Mouse (Mus musculus) neural tube, embryonic 12.5 days (tissue): ENCODE results near the gene Itsn1. TPM values are rescaled to one million over a fixed set of nuclear protein-coding genes. Genes with fewer than 3 reads are reported as not detected.
A peak's percentile ranks its signal among the peaks of the same experiment; 100 is the strongest.

Experiments
- ATAC-seq: fragments of 200-750 bp; cut with Nextera tagmentation; 2 replicates; pipeline ENCODE4 v1.8.0; 2017; ENCODE audit warnings: low read depth, mild to moderate bottlenecking, moderate TSS enrichment, moderate library complexity; ENCODE audit not compliant: low FRiP score
- H3K27ac ChIP-seq: fragments of 300-500 bp; sonication (generic); 2 replicates; pipeline ENCODE4 v1.5.1; 2016
- H3K27me3 ChIP-seq: fragments of 300-500 bp; sonication (generic); replicated peaks from 2 replicates; pipeline ENCODE4 v1.6.1; 2016; ENCODE audit warnings: mild to moderate bottlenecking
- H3K36me3 ChIP-seq: fragments of 300-500 bp; sonication (generic); 2 replicates; pipeline ENCODE4 v1.6.1; 2016; ENCODE audit warnings: mild to moderate bottlenecking
- H3K4me1 ChIP-seq: fragments of 300-500 bp; sonication (generic); 2 replicates; pipeline ENCODE4 v1.6.1; 2016
- H3K4me2 ChIP-seq: fragments of 300-500 bp; sonication (generic); replicated peaks from 2 replicates; pipeline ENCODE4 v1.6.1; 2016; ENCODE audit warnings: mild to moderate bottlenecking
- H3K4me3 ChIP-seq: fragments of 300-500 bp; sonication (generic); 2 replicates; pipeline ENCODE4 v1.5.1; 2016
- H3K9ac ChIP-seq: fragments of 300-500 bp; sonication (generic); 2 replicates; pipeline ENCODE4 v1.6.1; 2016; ENCODE audit warnings: mild to moderate bottlenecking
- H3K9me3 ChIP-seq: fragments of 300-500 bp; sonication (generic); 2 replicates; pipeline ENCODE4 v1.6.1; 2016; ENCODE audit warnings: mild to moderate bottlenecking
- WGBS: fragments of 180-500 bp; shearing (Covaris S2); methylation state at CpG from one replicate; pipeline ENCODE4 v1.1.7; 2016; 5-methylcytosine and 5-hydroxymethylcytosine counted together
- polyA plus RNA-seq: library from polyadenylated mRNA; unstranded; fragments of >200 nt; fragmentation: Nextera tagmentation; extraction: Ambion mirVana; gene quantifications from 2 replicates; pipeline ENCODE4 v1.2.1, GENCODE M21; 2016

The Itsn1 gene
- polyA plus RNA-seq, 1 experiment from 2014 or later = 74.4 TPM

- H3K9me3 ChIP-seq = no peaks in the 10 kb centered on the region
- ATAC-seq = peak; percentile 70
- H3K27ac ChIP-seq = no peak overlapping the region
- H3K4me3 ChIP-seq = no peak overlapping the region
- no peaks in the 10 kb centered on the region for H3K27me3 ChIP-seq
- 33% methylated on average over 17 of the region's 17 CpGs for WGBS
- peaks cover 10% of the 10 kb centered on the region; the same call in 1 of the 2 replicates for H3K4me1 ChIP-seq
- H3K36me3 ChIP-seq = peaks cover under 1% of the 10 kb centered on the region
- H3K9ac ChIP-seq = no peak overlapping the region
- peak overlapping the region; percentile 46 for H3K4me2 ChIP-seq
Observed at GRCm38 (mm10) chr16:91917631-91918096, 188.6 kb downstream of the Itsn1 start.

- H3K27ac ChIP-seq = no peak overlapping the region
- no peak overlapping the region for H3K4me3 ChIP-seq
- ATAC-seq = no peak; the same call in 1 of the 2 replicates
- H3K27me3 ChIP-seq = no peaks in the 10 kb centered on the region
- H3K36me3 ChIP-seq = peaks cover 7% of the 10 kb centered on the region
- 73% methylated on average over 4 of the region's 4 CpGs for WGBS
- H3K9ac ChIP-seq = no peak overlapping the region
- no peak overlapping the region for H3K4me2 ChIP-seq
- H3K4me1 ChIP-seq = peaks cover 10% of the 10 kb centered on the region; the same call in 1 of the 2 replicates
- H3K9me3 ChIP-seq = no peaks in the 10 kb centered on the region
Observed at GRCm38 (mm10) chr16:91918461-91918860, 189.4 kb downstream of the Itsn1 start.

- Histone ChIP-seq H3K9me3 (no peaks in the 10 kb centered on the region), H3K4me3 (no peak overlapping the region), H3K27ac (no peak overlapping the region), H3K4me2 (no peak overlapping the region), H3K4me1 (peaks cover 10% of the 10 kb centered on the region; the same call in 1 of the 2 replicates), H3K36me3 (peaks cover 13% of the 10 kb centered on the region), H3K9ac (no peak overlapping the region), H3K27me3 (no peaks in the 10 kb centered on the region)
- WGBS = 52% methylated on average over 6 of the region's 6 CpGs
- ATAC-seq = no peak
Observed at GRCm38 (mm10) chr16:91919056-91919455, 190.0 kb downstream of the Itsn1 start.

- Histone ChIP-seq H3K4me2 (no peak overlapping the region), H3K9ac (no peak overlapping the region), H3K4me3 (no peak overlapping the region), H3K9me3 (no peaks in the 10 kb centered on the region), H3K36me3 (peaks cover 36% of the 10 kb centered on the region), H3K4me1 (peaks cover 10% of the 10 kb centered on the region; the same call in 1 of the 2 replicates), H3K27ac (no peak overlapping the region), H3K27me3 (no peaks in the 10 kb centered on the region)
- ATAC-seq = no peak
- WGBS = 94% methylated on average over 11 of the region's 11 CpGs
Observed at GRCm38 (mm10) chr16:91921340-91921739, 192.3 kb downstream of the Itsn1 start.

GRCm38 (mm10) chr16:91922939-91923338 is 193.9 kb downstream of the Itsn1 start:
- no peak overlapping the region for H3K9ac ChIP-seq
- WGBS = 82% methylated on average over 8 of the region's 8 CpGs
- H3K36me3 ChIP-seq = peaks cover 52% of the 10 kb centered on the region

GRCm38 (mm10) chr16:91924426-91924825 is 195.3 kb downstream of the Itsn1 start:
- Histone ChIP-seq H3K36me3 (peaks cover 65% of the 10 kb centered on the region), H3K4me2 (no peak overlapping the region), H3K9me3 (no peaks in the 10 kb centered on the region), H3K4me3 (no peak overlapping the region), H3K4me1 (no peaks in the 10 kb centered on the region), H3K27me3 (no peaks in the 10 kb centered on the region), H3K27ac (no peak overlapping the region), H3K9ac (no peak overlapping the region)
- no peak for ATAC-seq
- 91% methylated on average over 8 of the region's 8 CpGs for WGBS

More at GRCm38 (mm10) chr16:91922939-91923338, 193.9 kb downstream of the Itsn1 start:
- Histone ChIP-seq H3K4me3 (no peak overlapping the region), H3K27ac (no peak overlapping the region), H3K4me1 (peaks cover 7% of the 10 kb centered on the region; the same call in 1 of the 2 replicates), H3K9me3 (no peaks in the 10 kb centered on the region), H3K27me3 (no peaks in the 10 kb centered on the region), H3K4me2 (no peak overlapping the region)
- no peak for ATAC-seq

- peaks cover 67% of the 10 kb centered on the region for H3K36me3 ChIP-seq
- WGBS = 91% methylated on average over 16 of the region's 16 CpGs
Observed at GRCm38 (mm10) chr16:91927911-91928630, 199.0 kb downstream of the Itsn1 start.

GRCm38 (mm10) chr16:91931078-91932013 is 202.3 kb downstream of the Itsn1 start:
- Histone ChIP-seq H3K9me3 (no peaks in the 10 kb centered on the region), H3K27ac (peak overlapping the region; percentile 69), H3K27me3 (no peaks in the 10 kb centered on the region), H3K4me1 (peaks cover 11% of the 10 kb centered on the region), H3K4me3 (peak overlapping the region; percentile 94), H3K9ac (peak overlapping the region; percentile 95), H3K36me3 (peaks cover 34% of the 10 kb centered on the region), H3K4me2 (peak overlapping the region; percentile 77)
- WGBS = under 1% methylated on average over 53 of the region's 53 CpGs
- ATAC-seq = peak; percentile 93

More at GRCm38 (mm10) chr16:91927911-91928630, 199.0 kb downstream of the Itsn1 start:
- ATAC-seq = no peak
- H3K9me3 ChIP-seq = no peaks in the 10 kb centered on the region
- no peak overlapping the region for H3K4me2 ChIP-seq
- H3K4me1 ChIP-seq = peaks cover 11% of the 10 kb centered on the region
- no peaks in the 10 kb centered on the region for H3K27me3 ChIP-seq
- H3K27ac ChIP-seq = no peak overlapping the region
- no peak overlapping the region for H3K4me3 ChIP-seq
- H3K9ac ChIP-seq = no peak overlapping the region

- no peak overlapping the region for H3K9ac ChIP-seq
Observed at GRCm38 (mm10) chr16:91932082-91932690, 203.1 kb downstream of the Itsn1 start.

GRCm38 (mm10) chr16:91932843-91933518 is 203.9 kb downstream of the Itsn1 start:
- Histone ChIP-seq H3K36me3 (peaks cover 18% of the 10 kb centered on the region), H3K9ac (no peak overlapping the region), H3K27ac (no peak overlapping the region), H3K4me1 (peaks cover 11% of the 10 kb centered on the region), H3K4me3 (no peak overlapping the region), H3K4me2 (no peak overlapping the region), H3K27me3 (no peaks in the 10 kb centered on the region), H3K9me3 (no peaks in the 10 kb centered on the region)
- WGBS = 67% methylated on average over 9 of the region's 10 CpGs
- no peak for ATAC-seq

More at GRCm38 (mm10) chr16:91932082-91932690, 203.1 kb downstream of the Itsn1 start:
- peaks cover 11% of the 10 kb centered on the region for H3K4me1 ChIP-seq
- peaks cover 26% of the 10 kb centered on the region for H3K36me3 ChIP-seq
- H3K4me2 ChIP-seq = peak overlapping the region; percentile 77
- H3K9me3 ChIP-seq = no peaks in the 10 kb centered on the region
- WGBS = 58% methylated on average over 8 of the region's 8 CpGs
- H3K27ac ChIP-seq = no peak overlapping the region
- no peaks in the 10 kb centered on the region for H3K27me3 ChIP-seq
- ATAC-seq = no peak
- peak overlapping the region; percentile 94; the same call in 1 of the 2 replicates for H3K4me3 ChIP-seq

- WGBS = 42% methylated on average over 8 of the region's 8 CpGs
- Histone ChIP-seq H3K4me2 (no peak overlapping the region), H3K9ac (no peak overlapping the region), H3K36me3 (no peaks in the 10 kb centered on the region), H3K4me3 (no peak overlapping the region), H3K27ac (no peak overlapping the region), H3K9me3 (no peaks in the 10 kb centered on the region), H3K27me3 (no peaks in the 10 kb centered on the region), H3K4me1 (peaks cover 9% of the 10 kb centered on the region)
- no peak for ATAC-seq
Observed at GRCm38 (mm10) chr16:91935108-91935507, 206.0 kb downstream of the Itsn1 start.
